Mouse (Mus musculus): ENCODE measurements around the gene Immp2l.

DNA sequence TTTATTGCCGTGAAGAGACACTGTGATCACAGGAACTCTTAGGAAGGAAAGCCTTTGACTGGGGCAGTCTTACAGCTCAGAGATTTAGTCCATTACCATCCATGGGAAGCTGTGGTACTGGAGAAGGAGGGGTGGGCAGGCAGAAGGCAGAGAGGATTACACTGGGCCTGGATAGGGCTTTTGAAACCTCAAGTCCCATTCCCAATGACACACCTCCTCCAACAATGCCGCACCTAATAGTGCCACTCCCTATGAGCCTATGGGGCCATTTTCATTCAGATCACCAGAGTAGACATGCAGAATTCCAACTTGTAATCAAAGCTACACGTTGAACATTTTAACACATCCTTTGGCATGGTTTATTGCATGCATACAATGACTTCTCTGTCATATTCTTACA, 29.0 kb downstream of the Immp2l start:
- TF ChIP-seq CTCF (conservative IDR thresholded peaks at IDR 0.05; ENCODE audit: insufficient read depth, insufficient read length, low read depth, low read length) (no peak), POLR2A (IDR thresholded peaks at IDR 0.05; ENCODE audit: low read depth, low read length) (no peak)

All from kidney, adult 2 months (tissue).